Mouse (Mus musculus): Measurements from ENCODE around the gene Cd34.

DNA sequence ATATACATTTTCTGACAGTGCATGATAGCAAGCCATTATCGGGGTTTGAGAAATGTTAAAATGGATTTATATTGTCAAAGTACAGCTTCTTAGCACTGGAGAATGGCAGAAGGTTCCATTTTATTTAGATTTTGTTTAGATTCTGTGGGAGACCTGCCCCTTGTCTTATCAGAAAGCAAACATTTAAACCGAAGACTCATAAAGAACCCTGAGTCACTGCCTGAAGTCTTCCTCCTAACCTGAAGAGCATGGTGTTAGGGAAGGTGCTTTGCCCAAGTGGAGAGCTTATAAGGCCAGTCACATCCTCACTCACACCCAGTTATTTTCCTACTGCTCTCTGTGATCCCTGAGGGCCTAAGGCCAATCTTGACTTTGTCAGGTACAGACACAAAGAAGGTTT lies 18.4 kb downstream of the Cd34 start:
- no peak for TF ChIP-seq CTCF (conservative IDR thresholded peaks at IDR 0.05; ENCODE audit: low read length)
- TF ChIP-seq POU5F1 (IDR thresholded peaks at IDR 0.05; ENCODE audit: borderline replicate concordance, low read length) = no peak
